Mouse (Mus musculus) kidney, adult 18-20 months (tissue): ENCODE results near the gene Bsph2.

Experiments
- DNase-seq: peaks from one replicate; pipeline ENCODE4 v3.0.0; 2021

The Bsph2 gene

GRCm38 (mm10) chr7:13570967-13571366 is at the start of gene Bsph2:
Bsph2 (minus strand) TSS chr7:13571067.
- no peak for DNase-seq

DNA sequence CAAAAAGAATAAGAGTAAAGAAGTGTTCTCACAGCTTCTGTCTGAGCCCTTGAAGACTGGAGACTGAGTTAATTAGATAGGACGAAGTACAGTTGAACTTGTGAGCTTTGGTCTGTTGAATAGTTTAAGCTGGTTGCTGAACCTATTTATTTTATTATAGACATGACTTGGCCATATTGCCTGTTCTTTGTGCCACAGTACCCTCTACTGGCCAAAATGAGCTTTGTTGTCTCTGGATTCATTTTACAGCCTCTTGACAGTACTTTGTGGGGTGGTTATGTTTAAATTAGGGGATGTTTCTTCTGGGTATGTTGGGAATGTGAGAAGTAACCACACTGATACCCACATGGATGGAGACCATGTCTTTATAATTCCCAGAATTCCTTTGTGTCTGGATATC is 59.3 kb downstream of the Bsph2 start:
- DNase-seq, result peak; percentile 4
